In genomic region chr9:71486127-71486526, GRCm38 (mm10) we compare ENCODE assay signal across 8 mouse cellular contexts. TPM values are rescaled to one million over a fixed set of nuclear protein-coding genes. Genes with fewer than 3 reads are reported as not detected.
A peak's percentile ranks its signal among the peaks of the same experiment; 100 is the strongest.
DNase-seq lines count a peak whose midpoint lies in the region; ATAC-seq and TF ChIP-seq lines count a peak whose summit lies in the region.

No protein-coding gene starts in this region.

- no peaks in the 10 kb centered on the region; the same call in 1 of the 2 replicates for H3K36me3 ChIP-seq in testis, adult 2 months (ENCODE audit: control insufficient read depth, insufficient read depth, low read length)
- H3K36me3 ChIP-seq in liver, embryonic 11.5 days (ENCODE audit: control insufficient read depth, insufficient read depth, low read length) = peaks cover 22% of the 10 kb centered on the region

- H3K27ac ChIP-seq in gastrocnemius, adult 2 months = peak overlapping the region; percentile 100
- H3K27ac ChIP-seq in testis, adult 2 months (ENCODE audit: control insufficient read depth, insufficient read depth, low read depth, low read length) = no peak overlapping the region
- H3K27ac ChIP-seq in liver, embryonic 11.5 days (ENCODE audit: low read depth, low read length) = no peak overlapping the region

- H3K9me3 ChIP-seq in liver, embryonic 11.5 days (ENCODE audit: control insufficient read depth, low read length) = no peaks in the 10 kb centered on the region

- ATAC-seq in liver, embryonic 11.5 days (replicated peaks; ENCODE audit: low FRiP score) = no peak

- H3K4me1 ChIP-seq in testis, adult 2 months (ENCODE audit: control insufficient read depth, insufficient read depth, low read length) = no peaks in the 10 kb centered on the region; the same call in 1 of the 2 replicates
- peaks cover 8% of the 10 kb centered on the region for H3K4me1 ChIP-seq in liver, embryonic 11.5 days (replicated peaks; ENCODE audit: control insufficient read depth, insufficient read depth, low read length)

- intact Hi-C loops in gastrocnemius, adult 2 months (cut with DNase I) = no loop called here
- intact Hi-C loops in gastrocnemius, postnatal 14 days (cut with DNase I; ENCODE audit: low total_unique reads) = no loop called here

- WGBS in liver, embryonic 11.5 days = 42% methylated on average over 7 of the region's 7 CpGs

- no peak for DNase-seq in gastrocnemius, adult 2 months
- no peak for DNase-seq in gastrocnemius, postnatal 14 days
- no peak for DNase-seq in testis, postnatal 14 days (ENCODE audit: low spot score)
- no peak for DNase-seq in liver, embryonic 11.5 days (ENCODE audit: low spot score)
- DNase-seq in embryo, embryonic 10 days (ENCODE audit: low spot score) = no peak
- no peak for DNase-seq in urinary bladder, adult 18-20 months (ENCODE audit: low spot score in 2 of 2)
- no peak for DNase-seq in kidney, adult 9 months

- H3K4me2 ChIP-seq in liver, embryonic 11.5 days = peak overlapping the region; percentile 87

- H3K9ac ChIP-seq in liver, embryonic 11.5 days (ENCODE audit: low read depth, low read length) = 0 out of 2 replicates have a peak overlapping the region, but pooled peaks have one; percentile 100

- no peak for TF ChIP-seq CTCF in gastrocnemius, adult 2 months (IDR thresholded peaks at IDR 0.05)
- TF ChIP-seq CTCF in testis, adult 2 months (IDR thresholded peaks at IDR 0.05; ENCODE audit: control insufficient read depth, insufficient read depth, insufficient replicate concordance, low read depth, low read length) = no peak

- TF ChIP-seq POLR2A in testis, adult 2 months (IDR thresholded peaks at IDR 0.05; ENCODE audit: control insufficient read depth, low read depth, low read length) = no peak

- H3K4me3 ChIP-seq in gastrocnemius, adult 2 months = peak overlapping the region; percentile 92
- peak overlapping the region; percentile 99 for H3K4me3 ChIP-seq in testis, adult 2 months (ENCODE audit: control insufficient read depth, low read depth, low read length)
- peak overlapping the region; percentile 98 for H3K4me3 ChIP-seq in liver, embryonic 11.5 days (ENCODE audit: low read depth, low read length)

- no peaks in the 10 kb centered on the region for H3K27me3 ChIP-seq in testis, adult 2 months (ENCODE audit: control insufficient read depth, insufficient read depth, low read length)
- no peaks in the 10 kb centered on the region for H3K27me3 ChIP-seq in liver, embryonic 11.5 days (replicated peaks; ENCODE audit: control insufficient read depth, insufficient read depth, low read length)

RNA-seq across cellular contexts. Expression of gene Polr2m, which starts 0.4 kb away (rescaled TPM):
- total RNA-seq in gastrocnemius, adult 2 months (2021) = 100 to 1,000 TPM; 198 to 274 TPM
- total RNA-seq in gastrocnemius, postnatal 14 days (2021) = 100 to 1,000 TPM; 175 to 183 TPM
- 23.8 and 30.9 TPM in 2 replicates for polyA plus RNA-seq in testis, adult 2 months (2012; rRNA removed)
- 260 and 294 TPM in 2 replicates for polyA plus RNA-seq in liver, embryonic 11.5 days (2014; fragmentation: Nextera tagmentation; extraction: Ambion mirVana)
